Comparison of ENCODE assay signal across 21 mouse cellular contexts in genomic region chr1:53852086-53852610, GRCm38 (mm10).
DNase-seq lines count a peak whose midpoint lies in the region; ATAC-seq and TF ChIP-seq lines count a peak whose summit lies in the region.
"Had no signal": no experiment of that assay in that cellular context is flagged by ENCODE, and none has a peak within 500 bp of the region (broad histone marks: within the 10 kb centered on the region; RNA-seq: fewer than 3 reads in every experiment).

No protein-coding gene starts in this region.

- peaks cover 13% of the 10 kb centered on the region for H3K4me1 ChIP-seq in liver, postnatal 0 days (ENCODE audit: insufficient read depth)
- peaks cover 8% of the 10 kb centered on the region for H3K4me1 ChIP-seq in liver, embryonic 12.5 days
- H3K4me1 ChIP-seq: embryonic facial prominence, embryonic 15.5 days; heart, embryonic 13.5 days; hindbrain, embryonic 12.5 days; midbrain, embryonic 10.5 days had no signal

- no peak overlapping the region for H3K4me3 ChIP-seq in liver, postnatal 0 days (ENCODE audit: low read depth, low read length)
- H3K4me3 ChIP-seq in liver, embryonic 12.5 days = no peak overlapping the region
- H3K4me3 ChIP-seq: embryonic facial prominence, embryonic 15.5 days; heart, embryonic 13.5 days; hindbrain, embryonic 12.5 days; midbrain, embryonic 10.5 days; myocyte had no signal

- H3K36me3 ChIP-seq in liver, postnatal 0 days (replicated peaks; ENCODE audit: insufficient read depth, low read length) = no peaks in the 10 kb centered on the region
- no peaks in the 10 kb centered on the region for H3K36me3 ChIP-seq in liver, embryonic 12.5 days
- H3K36me3 ChIP-seq: embryonic facial prominence, embryonic 15.5 days; hindbrain, embryonic 12.5 days; midbrain, embryonic 10.5 days had no signal

- no peak for TF ChIP-seq CTCF in liver, postnatal 0 days (IDR thresholded peaks at IDR 0.05; ENCODE audit: low read depth)

- DNase-seq in liver, postnatal 0 days = no peak
- DNase-seq in CD4-positive helper T cell, adult 2 months (ENCODE audit: low read depth, low spot score) = peak; percentile 79
- DNase-seq in ZHBTc4 (ENCODE audit: low read depth, low spot score) = peak; percentile 28
- peak; percentile 72 for DNase-seq in naive thymus-derived CD4-positive, alpha-beta T cell, adult 2 months (ENCODE audit: low read depth)
- no peak for DNase-seq in right cerebral cortex, postnatal 10 days (ENCODE audit: low spot score in 2 of 2)
- no peak for DNase-seq in testis, postnatal 14 days (ENCODE audit: low spot score)
- DNase-seq in Muller cell, postnatal 12 days (ENCODE audit: inconsistent ontology term) = no peak
- DNase-seq: adrenal gland, postnatal 25 days; cerebellum, adult 2 months; cerebellum, postnatal 25 days; kidney, adult 11 months had no signal

- 81% methylated on average over 3 of the region's 3 CpGs for WGBS in liver, postnatal 0 days (ENCODE audit: insufficient replicate concordance)
- 76% methylated on average over 3 of the region's 3 CpGs for WGBS in liver, embryonic 12.5 days (ENCODE audit: insufficient replicate concordance)

- no peak for ATAC-seq in liver, postnatal 0 days
- no peak for ATAC-seq in liver, embryonic 12.5 days
- ATAC-seq: forebrain, embryonic 14.5 days; midbrain, embryonic 16.5 days; Patski had no signal

- no peaks in the 10 kb centered on the region for H3K27me3 ChIP-seq in liver, postnatal 0 days (ENCODE audit: insufficient read depth, low read length)
- no peaks in the 10 kb centered on the region for H3K27me3 ChIP-seq in liver, embryonic 12.5 days (replicated peaks)
- H3K27me3 ChIP-seq: embryonic facial prominence, embryonic 15.5 days; heart, embryonic 13.5 days; hindbrain, embryonic 12.5 days; Patski had no signal

- no peak for TF ChIP-seq EP300 in liver, postnatal 0 days (IDR thresholded peaks at IDR 0.05; ENCODE audit: low read depth)

- H3K9me3 ChIP-seq in liver, postnatal 0 days (ENCODE audit: low read length) = no peaks in the 10 kb centered on the region
- no peaks in the 10 kb centered on the region for H3K9me3 ChIP-seq in liver, embryonic 12.5 days (replicated peaks)
- H3K9me3 ChIP-seq: embryonic facial prominence, embryonic 15.5 days; heart, embryonic 13.5 days; hindbrain, embryonic 12.5 days; midbrain, embryonic 10.5 days had no signal

- H3K4me2 ChIP-seq in liver, postnatal 0 days (ENCODE audit: low read depth, low read length) = no peak overlapping the region
- H3K4me2 ChIP-seq in liver, embryonic 12.5 days = no peak overlapping the region
- H3K4me2 ChIP-seq: embryonic facial prominence, embryonic 15.5 days; heart, embryonic 13.5 days; hindbrain, embryonic 12.5 days had no signal

- H3K27ac ChIP-seq in liver, postnatal 0 days (ENCODE audit: low read depth) = peak overlapping the region; percentile 79
- H3K27ac ChIP-seq in liver, embryonic 12.5 days = no peak overlapping the region
- H3K27ac ChIP-seq: embryonic facial prominence, embryonic 15.5 days; heart, embryonic 13.5 days; hindbrain, embryonic 12.5 days; liver, embryonic 14.5 days; midbrain, embryonic 10.5 days had no signal

- H3K9ac ChIP-seq in liver, postnatal 0 days (replicated peaks) = no peak overlapping the region
- H3K9ac ChIP-seq in liver, embryonic 12.5 days = no peak overlapping the region
- H3K9ac ChIP-seq: embryonic facial prominence, embryonic 15.5 days; heart, embryonic 13.5 days; hindbrain, embryonic 12.5 days; liver, embryonic 14.5 days had no signal

Comparison
In these comparisons a context has a peak if more than half of its experiments do, and no peak if none do; other contexts are left out.
1. DNase-seq: peak in CD4-positive helper T cell, adult 2 months (single experiment), ZHBTc4 (single experiment) and naive thymus-derived CD4-positive, alpha-beta T cell, adult 2 months (single experiment); none in liver, postnatal 0 days (single experiment), right cerebral cortex, postnatal 10 days (0 of 2), testis, postnatal 14 days (single experiment) and Muller cell, postnatal 12 days (single experiment).